Mouse (Mus musculus): ENCODE data around the gene Pcyt2. TPM values are rescaled to one million over a fixed set of nuclear protein-coding genes. Genes with fewer than 3 reads are reported as not detected.

Gene Pcyt2
- polyA plus RNA-seq, 2 experiments = 101 to 247 TPM

DNA sequence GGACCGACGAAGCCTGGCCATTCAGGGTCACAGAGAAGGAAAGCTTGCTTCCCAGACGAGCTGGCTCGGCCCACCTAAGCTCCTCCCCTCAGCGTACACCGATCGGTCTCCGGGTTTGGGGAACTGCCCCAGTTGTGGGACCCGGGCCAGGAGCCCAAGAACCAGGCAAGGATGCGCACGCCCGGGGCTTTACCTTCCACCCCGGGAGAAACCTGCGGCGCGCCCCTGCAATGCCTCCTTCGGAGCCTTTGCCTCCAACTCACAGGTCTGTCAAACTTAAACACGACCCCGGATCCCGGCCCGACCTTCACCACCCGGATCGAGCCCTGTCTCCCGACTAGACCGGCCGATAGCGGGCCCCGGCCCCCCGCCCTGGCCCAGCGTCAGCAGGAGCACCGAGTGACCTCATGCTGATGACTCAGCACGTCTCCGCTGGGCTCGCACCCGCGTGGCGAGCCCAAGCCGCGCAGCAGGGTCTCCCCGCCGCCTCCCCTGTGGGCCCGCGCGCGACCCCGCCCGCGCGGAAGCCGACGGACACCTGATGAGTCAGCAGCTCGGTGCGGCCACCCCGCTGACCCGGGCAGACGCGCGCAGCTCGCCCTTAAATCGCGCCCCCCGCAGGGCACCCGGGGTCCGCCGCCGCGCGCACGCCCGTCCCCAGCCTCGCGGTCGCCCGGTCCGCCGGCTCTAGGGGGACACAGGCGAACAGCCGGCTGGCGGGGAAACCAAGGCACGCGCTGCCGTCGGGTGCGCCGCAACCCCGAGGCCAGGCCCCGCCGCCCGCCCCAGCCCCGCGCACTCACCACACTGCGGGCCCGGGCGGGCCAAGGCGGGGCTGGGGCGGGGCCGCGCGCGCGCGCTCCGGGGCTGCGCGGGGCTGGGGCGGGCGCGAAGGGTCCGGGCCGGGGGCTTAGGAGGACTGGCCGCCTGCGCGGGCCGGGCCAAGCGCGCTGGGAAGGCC, 15.1 kb upstream of the Pcyt2 start:
- DNase-seq (ENCODE audit: low spot score) = peak; percentile 58
- H3K4me3 ChIP-seq (replicated peaks; ENCODE audit: low read length) = peak overlapping the region; percentile 96
- ATAC-seq (ENCODE audit: low FRiP score, low read depth) = peak; percentile 83
- WGBS = under 1% methylated on average over 63 of the region's 116 CpGs
- H3K9ac ChIP-seq (ENCODE audit: low read depth, low read length, severe bottlenecking) = peak overlapping the region; percentile 88
- H3K27ac ChIP-seq (replicated peaks; ENCODE audit: low read depth, low read length) = peak overlapping the region; percentile 76
- H3K27me3 ChIP-seq (ENCODE audit: control insufficient read depth, insufficient read depth, low read length) = no peaks in the 10 kb centered on the region
- no peak for TF ChIP-seq POLR2A (IDR thresholded peaks at IDR 0.05; ENCODE audit: borderline replicate concordance, extremely low read depth, insufficient read depth, insufficient read length)
- H3K4me1 ChIP-seq (ENCODE audit: control insufficient read depth, insufficient read depth, low read length) = peaks cover 15% of the 10 kb centered on the region
- H3K36me3 ChIP-seq (ENCODE audit: control insufficient read depth, insufficient read depth, low read length) = peaks cover 11% of the 10 kb centered on the region
- peak overlapping the region; percentile 70 for H3K4me2 ChIP-seq (replicated peaks; ENCODE audit: low read depth, low read length, severe bottlenecking)
- H3K9me3 ChIP-seq (ENCODE audit: control insufficient read depth, low read length) = no peaks in the 10 kb centered on the region

DNA sequence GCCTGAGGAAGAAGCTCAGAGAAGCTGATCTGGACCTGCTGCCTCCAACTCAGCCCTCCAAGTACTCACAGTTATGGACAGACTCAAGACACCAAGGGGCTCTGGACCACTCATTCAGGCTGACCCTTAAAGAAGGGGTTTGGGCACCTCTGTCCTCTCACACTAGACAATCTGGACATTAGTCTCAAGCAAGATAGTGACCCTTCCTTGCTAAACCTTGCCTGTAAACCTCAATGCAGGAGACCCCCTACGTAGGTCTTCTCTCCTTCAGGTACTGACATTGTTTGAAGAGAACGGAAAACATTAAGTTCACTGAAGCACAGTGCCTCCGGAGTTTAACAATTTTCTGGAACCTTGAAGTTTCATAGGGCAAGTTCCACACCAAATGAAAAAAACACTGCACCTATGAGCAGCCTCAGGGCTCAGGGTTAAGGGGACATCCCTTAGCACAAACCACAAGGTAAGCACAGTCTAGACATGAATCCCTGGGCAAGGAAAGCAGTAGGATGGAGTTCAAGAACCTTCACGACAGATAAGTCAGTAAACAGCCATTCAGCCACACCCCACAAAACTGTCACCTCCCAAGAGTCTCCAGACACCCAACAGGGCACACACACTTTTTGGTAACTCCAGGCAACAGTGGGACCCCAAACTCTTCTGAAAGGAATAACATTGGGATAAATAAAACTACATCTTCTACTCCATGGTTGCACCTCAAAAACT, 14.2 kb upstream of the Pcyt2 start:
- no peak for TF ChIP-seq POLR2A (IDR thresholded peaks at IDR 0.05; ENCODE audit: borderline replicate concordance, extremely low read depth, insufficient read depth, insufficient read length)
- Histone ChIP-seq H3K4me2 (replicated peaks; ENCODE audit: low read depth, low read length, severe bottlenecking) (peak overlapping the region; percentile 70), H3K27ac (replicated peaks; ENCODE audit: low read depth, low read length) (no peak overlapping the region), H3K9me3 (ENCODE audit: control insufficient read depth, low read length) (no peaks in the 10 kb centered on the region), H3K9ac (ENCODE audit: low read depth, low read length, severe bottlenecking) (peak overlapping the region; percentile 88), H3K4me1 (ENCODE audit: control insufficient read depth, insufficient read depth, low read length) (peaks cover 15% of the 10 kb centered on the region), H3K36me3 (ENCODE audit: control insufficient read depth, insufficient read depth, low read length) (peaks cover 21% of the 10 kb centered on the region), H3K4me3 (replicated peaks; ENCODE audit: low read length) (peak overlapping the region; percentile 96), H3K27me3 (ENCODE audit: control insufficient read depth, insufficient read depth, low read length) (no peaks in the 10 kb centered on the region)
- DNase-seq (ENCODE audit: low spot score) (no peak), ATAC-seq (ENCODE audit: low FRiP score, low read depth) (no peak)
- 56% methylated on average over 4 of the region's 4 CpGs for WGBS

DNA sequence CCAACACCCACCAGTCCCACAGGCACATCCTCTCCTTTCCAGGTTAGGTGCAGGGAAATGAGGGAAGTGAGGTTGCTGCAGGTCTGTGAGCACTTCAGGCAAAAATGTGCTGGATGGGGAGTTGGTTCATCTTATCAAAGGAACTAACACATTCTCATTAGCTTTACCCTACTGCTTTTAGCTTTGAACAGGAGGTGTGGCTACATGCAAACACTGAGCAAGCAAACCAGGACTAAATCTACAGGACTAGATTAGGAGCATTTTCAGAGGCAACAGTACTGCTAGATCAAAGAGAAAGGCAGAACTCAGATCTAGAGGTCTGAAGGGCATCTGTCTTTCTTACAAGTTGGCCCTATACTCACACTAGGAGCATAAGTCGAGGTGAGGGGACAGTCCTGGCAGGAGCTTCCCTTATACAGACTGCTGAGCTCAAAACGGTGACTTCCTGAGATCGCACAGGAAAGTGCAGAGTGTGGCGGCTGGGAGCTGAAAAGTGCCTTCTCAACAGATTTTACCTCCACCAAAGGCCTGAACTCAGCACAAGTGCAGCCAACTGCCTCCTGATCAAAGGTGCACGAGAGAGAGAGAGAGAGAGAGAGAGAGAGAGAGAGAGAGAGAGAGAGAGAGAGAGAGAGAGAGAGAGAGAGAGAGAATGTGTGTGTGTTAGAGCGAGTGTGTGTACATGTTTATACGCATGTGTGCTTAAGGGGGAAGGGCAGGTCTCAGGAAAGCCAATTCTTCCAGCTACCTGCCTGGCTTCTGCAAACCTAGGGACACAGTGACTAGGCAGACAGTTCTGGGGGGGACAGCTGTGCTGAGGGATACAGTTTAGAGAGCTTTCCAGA, 13.4 kb upstream of the Pcyt2 start:
- Histone ChIP-seq H3K9ac (ENCODE audit: low read depth, low read length, severe bottlenecking) (peak overlapping the region; percentile 3; the same call in 1 of the 2 replicates), H3K36me3 (ENCODE audit: control insufficient read depth, insufficient read depth, low read length) (peaks cover 25% of the 10 kb centered on the region), H3K4me3 (replicated peaks; ENCODE audit: low read length) (no peak overlapping the region), H3K4me1 (ENCODE audit: control insufficient read depth, insufficient read depth, low read length) (peaks cover 15% of the 10 kb centered on the region), H3K4me2 (replicated peaks; ENCODE audit: low read depth, low read length, severe bottlenecking) (peak overlapping the region; percentile 70; the same call in 1 of the 2 replicates), H3K9me3 (ENCODE audit: control insufficient read depth, low read length) (no peaks in the 10 kb centered on the region), H3K27me3 (ENCODE audit: control insufficient read depth, insufficient read depth, low read length) (no peaks in the 10 kb centered on the region), H3K27ac (replicated peaks; ENCODE audit: low read depth, low read length) (no peak overlapping the region)
- WGBS = 34% methylated on average over 7 of the region's 7 CpGs
- TF ChIP-seq POLR2A (IDR thresholded peaks at IDR 0.05; ENCODE audit: borderline replicate concordance, extremely low read depth, insufficient read depth, insufficient read length) = no peak
- DNase-seq (ENCODE audit: low spot score) (no peak), ATAC-seq (ENCODE audit: low FRiP score, low read depth) (no peak)

DNA sequence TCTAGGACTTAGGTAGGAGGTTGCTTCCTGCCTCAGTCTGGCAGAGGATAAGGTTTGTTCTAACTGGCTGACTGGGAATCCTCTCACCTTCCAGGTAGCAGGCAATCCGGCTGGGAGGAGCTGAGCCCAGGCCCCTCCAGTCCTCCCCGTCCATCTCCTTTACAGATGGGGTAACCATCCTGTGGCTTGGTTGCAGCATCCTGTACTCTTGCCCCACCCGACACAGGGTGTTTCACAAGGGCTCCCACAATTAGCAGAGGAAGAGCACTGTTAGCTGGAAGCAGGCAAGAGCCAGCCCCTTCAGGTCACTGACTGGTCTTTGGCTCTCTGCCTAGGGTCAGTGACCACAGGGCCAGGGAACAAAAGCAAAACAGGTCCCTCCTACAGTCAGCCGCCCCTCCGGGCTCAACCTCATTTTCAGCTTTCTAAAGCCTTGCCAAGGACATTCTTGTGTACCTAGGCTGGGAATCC, 12.7 kb upstream of the Pcyt2 start:
- H3K9me3 ChIP-seq (ENCODE audit: control insufficient read depth, low read length) = no peaks in the 10 kb centered on the region
- peaks cover 15% of the 10 kb centered on the region for H3K4me1 ChIP-seq (ENCODE audit: control insufficient read depth, insufficient read depth, low read length)
- H3K36me3 ChIP-seq (ENCODE audit: control insufficient read depth, insufficient read depth, low read length) = peaks cover 25% of the 10 kb centered on the region
- H3K4me2 ChIP-seq (replicated peaks; ENCODE audit: low read depth, low read length, severe bottlenecking) = no peak overlapping the region
- no peaks in the 10 kb centered on the region for H3K27me3 ChIP-seq (ENCODE audit: control insufficient read depth, insufficient read depth, low read length)
- DNase-seq (ENCODE audit: low spot score) (no peak), ATAC-seq (ENCODE audit: low FRiP score, low read depth) (no peak)
- no peak overlapping the region for H3K4me3 ChIP-seq (replicated peaks; ENCODE audit: low read length)
- peak overlapping the region; percentile 3; the same call in 1 of the 2 replicates for H3K9ac ChIP-seq (ENCODE audit: low read depth, low read length, severe bottlenecking)
- no peak for TF ChIP-seq POLR2A (IDR thresholded peaks at IDR 0.05; ENCODE audit: borderline replicate concordance, extremely low read depth, insufficient read depth, insufficient read length)
- no peak overlapping the region for H3K27ac ChIP-seq (replicated peaks; ENCODE audit: low read depth, low read length)
- WGBS = 61% methylated on average over 5 of the region's 5 CpGs

Data from limb, embryonic 14.5 days (tissue).